Mouse (Mus musculus) c-Kit-positive CD71-negative TER-119-negative erythroid progenitor cells, embryonic 14.5 days (primary cell): ENCODE data around the gene Rfx3.

ENCODE experiments used
- DNase-seq: peaks from one replicate; pipeline ENCODE4 v3.0.0-alpha.2; 2013; ENCODE audit warnings: low read depth

Rfx3 gene

DNA sequence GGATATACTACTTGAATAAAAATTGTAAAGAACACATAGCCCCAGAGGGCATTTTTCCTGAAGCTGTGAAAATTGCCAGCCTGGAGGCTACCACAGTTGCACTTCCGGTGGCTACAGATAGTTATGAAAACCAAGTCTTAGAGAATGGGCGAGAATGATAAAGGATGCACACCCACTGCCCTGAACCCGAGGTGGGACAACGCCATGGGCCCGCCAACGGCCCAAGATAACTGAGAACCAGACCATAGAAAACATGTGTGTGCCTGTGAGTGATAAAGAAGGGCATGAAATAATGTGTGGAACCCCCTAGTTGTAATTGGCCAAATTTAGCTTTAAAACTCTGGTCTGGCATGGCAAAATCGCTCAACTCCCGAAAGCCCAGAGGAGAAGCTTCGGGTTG, 105.0 kb downstream of the Rfx3 start:
- DNase-seq: no peak

DNA sequence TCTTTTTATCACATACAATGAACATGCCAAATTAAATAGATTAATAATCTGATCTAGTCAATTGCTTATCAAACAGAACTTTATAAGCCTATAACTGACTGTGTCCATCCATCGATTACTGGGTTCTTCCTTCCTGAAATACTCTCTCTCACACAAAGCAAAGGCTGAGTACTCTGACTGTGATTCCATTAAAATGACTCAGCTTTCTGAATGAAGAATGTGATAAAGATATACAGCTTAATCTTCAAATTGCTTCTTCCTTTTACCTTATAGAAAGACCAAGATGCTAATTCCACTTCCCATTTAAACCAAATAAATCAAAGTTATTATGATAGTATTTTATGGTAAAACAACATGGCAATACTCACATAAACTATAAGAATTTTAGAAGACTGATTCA, 105.8 kb downstream of the Rfx3 start:
- DNase-seq: no peak

GRCm38 (mm10) chr19:27904655-27905054, 106.3 kb downstream of the Rfx3 start:
- no peak for DNase-seq

DNA sequence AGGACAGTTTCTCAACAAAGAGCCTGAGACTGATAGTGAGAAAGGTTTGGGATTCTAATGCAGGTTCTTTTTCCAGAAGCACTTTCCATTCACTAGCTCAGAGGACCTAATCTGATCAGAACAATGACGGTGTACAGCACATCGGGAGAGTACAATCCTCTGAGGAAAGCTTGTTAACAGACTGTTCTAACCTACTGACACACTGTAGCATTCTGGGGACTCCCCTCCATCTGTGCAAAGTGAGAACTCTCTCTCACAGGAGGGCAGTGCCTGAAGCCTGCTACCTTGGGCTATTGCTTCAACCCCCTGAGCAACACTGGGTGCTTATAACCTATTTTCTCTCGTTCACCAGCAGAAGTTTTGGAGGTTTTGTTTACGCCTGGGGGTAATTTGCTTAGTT, 106.8 kb downstream of the Rfx3 start:
- DNase-seq: no peak

- DNase-seq: no peak
Observed at GRCm38 (mm10) chr19:27902601-27903000, 108.4 kb downstream of the Rfx3 start.

- no peak for DNase-seq
Observed at GRCm38 (mm10) chr19:27901693-27902092, 109.3 kb downstream of the Rfx3 start.

DNA sequence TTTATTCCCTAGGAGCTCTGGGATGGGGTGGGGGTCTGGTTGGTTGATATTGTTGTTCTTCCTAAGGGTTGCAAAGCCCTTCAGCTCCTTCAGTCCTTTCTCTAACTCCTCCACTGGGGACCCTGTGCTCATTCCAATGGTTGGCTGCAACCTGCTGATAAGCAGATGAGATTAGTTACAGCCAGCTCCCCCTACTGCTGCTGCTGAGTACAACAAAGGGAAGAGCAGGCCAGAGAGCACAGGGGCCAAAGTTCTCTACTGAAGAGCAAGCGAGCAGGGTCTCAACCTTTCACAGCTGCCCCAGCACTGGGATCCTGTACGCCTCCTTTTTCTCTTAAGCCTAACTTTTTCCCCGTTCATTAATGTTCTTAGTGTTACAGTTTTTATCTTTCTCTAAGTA, 126.4 kb downstream of the Rfx3 start:
- DNase-seq: no peak

DNA sequence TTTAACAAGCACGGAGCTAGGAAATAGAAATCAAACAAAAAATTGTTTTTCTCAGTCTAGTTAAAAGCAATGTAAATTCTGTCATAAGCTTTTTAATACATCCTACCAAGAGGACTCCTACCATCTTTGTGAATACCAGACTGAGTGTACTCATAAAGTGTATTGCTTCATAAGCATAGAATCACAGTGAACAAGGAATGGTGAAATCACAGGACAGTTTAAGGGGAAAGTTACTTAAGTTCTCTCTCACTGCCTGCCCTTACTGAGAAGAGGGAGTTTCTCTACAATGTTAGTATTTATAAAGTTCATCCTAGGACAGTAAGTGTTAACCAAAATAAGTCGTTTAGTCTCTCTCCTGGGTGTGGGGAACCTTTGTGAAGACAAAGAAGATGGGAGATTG, 133.5 kb downstream of the Rfx3 start:
- DNase-seq: no peak

DNA sequence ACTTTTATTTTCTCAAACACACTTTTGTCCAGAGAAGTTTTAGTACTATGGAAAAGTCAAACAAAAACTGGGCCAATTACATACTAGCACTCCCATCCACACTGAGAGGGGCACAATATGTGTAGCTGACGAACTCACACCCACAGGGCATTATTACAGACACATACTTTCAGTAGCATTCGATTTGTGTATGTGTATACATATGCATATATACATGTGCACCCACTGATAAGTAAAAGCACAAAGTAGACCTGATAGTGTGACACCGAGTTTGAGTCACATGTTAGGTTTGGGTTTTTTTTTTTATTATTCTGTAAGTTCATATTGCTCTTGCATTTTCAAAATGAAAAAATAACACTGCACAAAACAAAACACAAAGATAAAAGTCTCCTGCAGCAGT, 140.2 kb downstream of the Rfx3 start:
- DNase-seq: no peak

GRCm38 (mm10) chr19:27859641-27860040, 151.3 kb downstream of the Rfx3 start:
- DNase-seq: no peak

DNA sequence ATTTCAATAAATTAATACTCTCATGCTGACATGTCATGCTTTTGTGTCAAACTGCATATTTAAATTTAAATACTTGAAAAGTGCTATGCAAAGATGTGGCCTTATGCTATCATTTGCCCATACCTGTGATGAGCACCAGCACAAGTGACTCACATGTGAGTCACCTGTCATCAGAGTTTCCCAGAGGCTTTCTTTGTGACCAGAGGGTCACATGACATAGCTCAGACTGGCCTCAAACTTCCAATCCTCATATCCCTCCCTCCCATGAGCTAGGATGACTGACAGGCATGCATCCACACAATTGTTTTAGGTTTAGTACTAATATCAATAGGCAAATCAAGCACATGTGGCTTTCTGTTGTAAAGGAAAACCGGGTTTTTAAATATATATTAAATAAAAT, 162.0 kb downstream of the Rfx3 start:
- DNase-seq: no peak

- DNase-seq: no peak
Observed at GRCm38 (mm10) chr19:27847055-27847454, 163.9 kb downstream of the Rfx3 start.

- no peak for DNase-seq
Observed at GRCm38 (mm10) chr19:27838635-27839034, 172.3 kb downstream of the Rfx3 start.

- no peak for DNase-seq
Observed at GRCm38 (mm10) chr19:27838041-27838440, 172.9 kb downstream of the Rfx3 start.

DNA sequence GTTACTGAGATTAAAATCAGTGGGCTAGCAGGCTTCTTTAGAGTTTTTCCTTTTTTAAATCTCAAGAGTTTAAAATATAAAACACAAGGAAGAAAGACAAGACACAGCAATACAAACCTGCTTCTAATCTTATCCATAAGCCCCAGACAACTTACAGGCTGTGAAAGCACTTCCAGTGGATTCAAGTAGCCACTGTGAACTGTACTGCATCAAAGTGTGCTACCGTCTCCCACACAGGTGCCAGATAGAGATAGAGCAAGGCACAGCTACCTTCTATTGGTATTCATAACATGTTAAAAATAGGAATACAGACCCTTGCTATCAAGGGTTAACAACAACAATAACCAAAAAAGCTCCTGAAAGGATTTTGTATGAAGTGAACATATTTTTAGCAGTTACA, 178.5 kb downstream of the Rfx3 start:
- DNase-seq: no peak

GRCm38 (mm10) chr19:27828316-27828715, 182.7 kb downstream of the Rfx3 start:
- DNase-seq: no peak

- no peak for DNase-seq
Observed at GRCm38 (mm10) chr19:27817661-27818060, 193.3 kb downstream of the Rfx3 start.

- DNase-seq: peak; percentile 33
Observed at GRCm38 (mm10) chr19:27780030-27780429, 230.9 kb downstream of the Rfx3 start.

GRCm38 (mm10) chr19:27770716-27771265, 240.2 kb downstream of the Rfx3 start:
- no peak for DNase-seq

GRCm38 (mm10) chr19:27768444-27768843, 242.5 kb downstream of the Rfx3 start:
- DNase-seq: no peak

DNA sequence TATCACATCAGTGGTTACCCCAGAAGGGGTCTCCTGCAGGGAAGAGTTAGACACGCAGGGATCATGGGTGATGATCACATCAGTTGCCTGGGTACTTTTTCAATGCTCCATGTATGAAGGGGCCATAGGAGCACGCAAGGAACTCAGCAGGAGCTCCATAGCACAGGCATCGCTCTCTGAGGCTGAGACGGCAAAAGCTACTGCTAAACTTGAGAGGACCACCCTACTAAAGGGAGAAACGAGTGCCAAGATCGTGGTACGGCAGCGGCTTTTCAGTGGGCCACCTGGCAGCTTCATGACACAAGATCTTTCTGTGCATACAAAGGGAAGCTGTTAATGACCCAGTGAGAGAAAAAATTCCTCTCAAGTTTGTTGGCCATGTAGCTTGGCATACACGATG, 250.7 kb downstream of the Rfx3 start:
- DNase-seq: no peak

- DNase-seq: no peak
Observed at GRCm38 (mm10) chr19:27759347-27759746, 251.6 kb downstream of the Rfx3 start.

GRCm38 (mm10) chr19:27747301-27747700, 263.7 kb downstream of the Rfx3 start:
- no peak for DNase-seq

DNA sequence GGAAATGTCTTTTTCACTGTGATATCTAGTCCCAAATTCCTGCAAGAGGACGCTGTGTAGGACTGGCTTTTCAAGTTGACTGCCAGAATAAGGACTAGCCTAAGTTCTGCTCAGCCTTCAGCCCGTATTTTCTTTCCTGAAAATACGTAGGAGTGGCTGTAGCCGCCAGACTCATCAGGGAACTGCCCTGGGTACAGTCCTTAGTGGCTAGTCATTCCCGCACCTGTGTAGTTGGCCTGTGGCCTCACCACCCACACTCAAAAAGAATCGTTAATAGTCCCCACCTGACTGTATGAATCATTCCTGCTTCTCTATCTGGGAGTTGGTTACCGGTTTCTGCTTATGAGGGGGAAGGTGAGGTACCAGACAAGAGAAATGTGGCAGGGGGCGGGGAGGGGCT, 272.1 kb downstream of the Rfx3 start:
- no peak for DNase-seq

DNA sequence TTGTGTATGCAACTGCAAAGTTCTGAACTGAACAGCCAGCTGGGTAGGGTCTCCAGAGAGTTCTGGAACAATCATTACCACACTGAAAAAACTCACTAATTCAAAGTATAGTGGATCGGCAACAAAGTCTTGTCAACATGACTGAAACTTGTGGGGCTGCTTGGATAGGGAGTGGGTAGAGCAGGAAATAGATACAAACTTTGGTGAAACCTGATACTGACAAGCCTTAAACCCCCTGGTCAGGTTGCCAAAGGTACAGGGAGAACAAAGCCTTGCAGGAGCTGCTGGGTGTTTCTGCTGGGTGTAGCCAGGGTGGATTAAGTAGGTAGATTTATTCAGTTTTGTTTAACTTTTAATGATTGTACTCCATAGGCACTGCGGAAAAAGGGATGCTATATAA, 274.4 kb downstream of the Rfx3 start:
- no peak for DNase-seq
